Mouse (Mus musculus) heart, postnatal 0 days (tissue): ENCODE measurements around the gene Col13a1.

Experiments
- CTCF ChIP-seq: IDR thresholded peaks from 2 replicates; pipeline ENCODE4 v1.5.1; 2016; ENCODE audit warnings: antibody characterized with exemption, control low read depth, low read depth
- EP300 ChIP-seq: IDR thresholded peaks from 2 replicates; pipeline ENCODE4 v1.6.1; 2016; ENCODE audit warnings: antibody characterized with exemption, low read depth

DNA sequence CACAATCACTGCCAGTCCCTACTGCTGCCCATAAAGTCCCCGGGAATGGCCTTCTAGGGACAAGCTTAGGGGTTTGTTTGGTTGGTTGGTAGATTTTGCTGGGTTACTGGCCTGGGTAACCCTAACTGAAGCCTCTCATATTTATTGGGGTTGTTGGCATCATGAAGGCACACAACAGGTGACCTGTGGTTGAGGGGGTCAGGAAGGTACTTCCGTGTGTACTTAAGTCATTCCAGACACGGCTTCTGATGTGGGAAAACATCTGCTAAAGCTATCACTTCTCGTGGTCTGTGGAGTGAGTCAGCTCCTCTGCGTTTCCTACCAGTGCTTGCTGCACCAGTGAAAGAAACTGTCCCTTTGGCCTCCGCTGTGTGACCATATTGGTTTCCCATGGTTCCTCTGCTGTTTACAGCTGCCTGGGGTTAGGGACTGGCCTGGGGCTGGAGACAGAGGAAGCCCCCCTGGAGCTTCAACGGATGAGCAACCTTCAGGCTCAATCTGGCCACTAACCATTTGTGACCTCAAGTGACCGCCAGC is 123.7 kb downstream of the Col13a1 start:
- TF ChIP-seq CTCF: no peak
- TF ChIP-seq EP300: no peak
